Mouse (Mus musculus): ENCODE data around the gene Sema6c. TPM values are rescaled to one million over a fixed set of nuclear protein-coding genes. Genes with fewer than 3 reads are reported as not detected.
A peak's percentile ranks its signal among the peaks of the same experiment; 100 is the strongest.
"Not testable (repeated sequence)": the region's sequence is repeated elsewhere in the genome, so short reads cannot be mapped to it uniquely, and the experiment has no call there.

The Sema6c gene
- polyA plus RNA-seq, 1 experiment: 8.5 TPM

- TF ChIP-seq CTCF (conservative IDR thresholded peaks at IDR 0.05; ENCODE audit: insufficient read depth, insufficient read length, low read depth, low read length) (no peak), POLR2A (IDR thresholded peaks at IDR 0.05; ENCODE audit: low read depth, low read length) (no peak)
- DNase-seq: peak; percentile 49
- Histone ChIP-seq H3K4me1 (ENCODE audit: control insufficient read depth, insufficient read depth, low read length) (no peaks in the 10 kb centered on the region), H3K27ac (ENCODE audit: insufficient read depth, low read depth, low read length) (no peak overlapping the region), H3K36me3 (ENCODE audit: control insufficient read depth, insufficient read depth, low read length) (peaks cover 3% of the 10 kb centered on the region; the same call in 1 of the 2 replicates), H3K27me3 (replicated peaks; ENCODE audit: control insufficient read depth, insufficient read depth, low read length) (no peaks in the 10 kb centered on the region), H3K4me3 (ENCODE audit: insufficient read depth, low read depth, low read length) (no peak overlapping the region)
- 5% methylated on average over 5 of the region's 5 CpGs for WGBS
Measured at GRCm38 (mm10) chr3:95124972-95125371, 35.3 kb upstream of the Sema6c start.

GRCm38 (mm10) chr3:95129226-95129651 is 31.0 kb upstream of the Sema6c start:
- no peaks in the 10 kb centered on the region for H3K36me3 ChIP-seq (ENCODE audit: control insufficient read depth, insufficient read depth, low read length)
- H3K27me3 ChIP-seq (replicated peaks; ENCODE audit: control insufficient read depth, insufficient read depth, low read length): no peaks in the 10 kb centered on the region
- WGBS: 26% methylated on average over 6 of the region's 6 CpGs
- H3K4me1 ChIP-seq (ENCODE audit: control insufficient read depth, insufficient read depth, low read length): peaks cover 4% of the 10 kb centered on the region; the same call in 1 of the 2 replicates
- peak; percentile 87 for DNase-seq
- no peak overlapping the region for H3K4me3 ChIP-seq (ENCODE audit: insufficient read depth, low read depth, low read length)
- no peak for TF ChIP-seq CTCF (conservative IDR thresholded peaks at IDR 0.05; ENCODE audit: insufficient read depth, insufficient read length, low read depth, low read length)
- TF ChIP-seq POLR2A (IDR thresholded peaks at IDR 0.05; ENCODE audit: low read depth, low read length): no peak
- H3K27ac ChIP-seq (ENCODE audit: insufficient read depth, low read depth, low read length): no peak overlapping the region

GRCm38 (mm10) chr3:95130081-95130480 is 30.2 kb upstream of the Sema6c start:
- Histone ChIP-seq H3K36me3 (ENCODE audit: control insufficient read depth, insufficient read depth, low read length) (no peaks in the 10 kb centered on the region), H3K4me1 (ENCODE audit: control insufficient read depth, insufficient read depth, low read length) (peaks cover 4% of the 10 kb centered on the region), H3K4me3 (ENCODE audit: insufficient read depth, low read depth, low read length) (no peak overlapping the region), H3K27me3 (replicated peaks; ENCODE audit: control insufficient read depth, insufficient read depth, low read length) (no peaks in the 10 kb centered on the region), H3K27ac (ENCODE audit: insufficient read depth, low read depth, low read length) (no peak overlapping the region)
- peak; percentile 64 for DNase-seq
- TF ChIP-seq POLR2A (IDR thresholded peaks at IDR 0.05; ENCODE audit: low read depth, low read length): no peak
- no peak for TF ChIP-seq CTCF (conservative IDR thresholded peaks at IDR 0.05; ENCODE audit: insufficient read depth, insufficient read length, low read depth, low read length)
- WGBS: 54% methylated on average over 5 of the region's 5 CpGs

- not testable (repeated sequence) for H3K27ac ChIP-seq (ENCODE audit: insufficient read depth, low read depth, low read length); H3K27me3 ChIP-seq (replicated peaks; ENCODE audit: control insufficient read depth, insufficient read depth, low read length); DNase-seq; H3K4me3 ChIP-seq (ENCODE audit: insufficient read depth, low read depth, low read length); H3K36me3 ChIP-seq (ENCODE audit: control insufficient read depth, insufficient read depth, low read length); H3K4me1 ChIP-seq (ENCODE audit: control insufficient read depth, insufficient read depth, low read length)
- 88% methylated on average over 2 of the region's 2 CpGs for WGBS
Measured at GRCm38 (mm10) chr3:95132389-95132788, 27.9 kb upstream of the Sema6c start.

GRCm38 (mm10) chr3:95133176-95133575 is 27.1 kb upstream of the Sema6c start:
- WGBS: 53% methylated on average over 11 of the region's 11 CpGs
- no peak for DNase-seq
- no peak for TF ChIP-seq CTCF (conservative IDR thresholded peaks at IDR 0.05; ENCODE audit: insufficient read depth, insufficient read length, low read depth, low read length)
- TF ChIP-seq POLR2A (IDR thresholded peaks at IDR 0.05; ENCODE audit: low read depth, low read length): no peak
- Histone ChIP-seq H3K36me3 (ENCODE audit: control insufficient read depth, insufficient read depth, low read length) (no peaks in the 10 kb centered on the region), H3K4me1 (ENCODE audit: control insufficient read depth, insufficient read depth, low read length) (peaks cover 4% of the 10 kb centered on the region), H3K27me3 (replicated peaks; ENCODE audit: control insufficient read depth, insufficient read depth, low read length) (no peaks in the 10 kb centered on the region), H3K27ac (ENCODE audit: insufficient read depth, low read depth, low read length) (no peak overlapping the region), H3K4me3 (ENCODE audit: insufficient read depth, low read depth, low read length) (peak overlapping the region; percentile 96)

GRCm38 (mm10) chr3:95133680-95134101 is 26.6 kb upstream of the Sema6c start, which contains the start of the genes Scnm1 and Lysmd1:
Gene Scnm1 (minus strand): TSS chr3:95134011.
Gene Lysmd1 (plus strand): TSS chr3:95134088.
- Histone ChIP-seq H3K27me3 (replicated peaks; ENCODE audit: control insufficient read depth, insufficient read depth, low read length) (no peaks in the 10 kb centered on the region), H3K36me3 (ENCODE audit: control insufficient read depth, insufficient read depth, low read length) (no peaks in the 10 kb centered on the region), H3K27ac (ENCODE audit: insufficient read depth, low read depth, low read length) (peak within 1 kb of the TSS; percentile 93), H3K4me1 (ENCODE audit: control insufficient read depth, insufficient read depth, low read length) (peaks cover 4% of the 10 kb centered on the region), H3K4me3 (ENCODE audit: insufficient read depth, low read depth, low read length) (peak within 1 kb of the TSS; percentile 96)
- WGBS: under 1% methylated on average over 20 of the region's 20 CpGs
- DNase-seq: peak; percentile 97
- TF ChIP-seq POLR2A (IDR thresholded peaks at IDR 0.05; ENCODE audit: low read depth, low read length) (no peak), CTCF (conservative IDR thresholded peaks at IDR 0.05; ENCODE audit: insufficient read depth, insufficient read length, low read depth, low read length) (0 out of 2 replicates have a peak, but pooled peaks have one; percentile 24)

- not testable (repeated sequence) for H3K36me3 ChIP-seq (ENCODE audit: control insufficient read depth, insufficient read depth, low read length); H3K4me3 ChIP-seq (ENCODE audit: insufficient read depth, low read depth, low read length); H3K27ac ChIP-seq (ENCODE audit: insufficient read depth, low read depth, low read length); H3K4me1 ChIP-seq (ENCODE audit: control insufficient read depth, insufficient read depth, low read length); DNase-seq; H3K27me3 ChIP-seq (replicated peaks; ENCODE audit: control insufficient read depth, insufficient read depth, low read length)
- WGBS: no CpG with 5 or more reads among the region's 12 CpGs
Measured at GRCm38 (mm10) chr3:95134133-95134532, 26.1 kb upstream of the Sema6c start.

GRCm38 (mm10) chr3:95135023-95135422 is 25.2 kb upstream of the Sema6c start:
- TF ChIP-seq CTCF (conservative IDR thresholded peaks at IDR 0.05; ENCODE audit: insufficient read depth, insufficient read length, low read depth, low read length): no peak
- no peak for TF ChIP-seq POLR2A (IDR thresholded peaks at IDR 0.05; ENCODE audit: low read depth, low read length)
- WGBS: 13% methylated on average over 6 of the region's 6 CpGs
- peak; percentile 84 for DNase-seq

More at GRCm38 (mm10) chr3:95135023-95135422, 25.2 kb upstream of the Sema6c start:
- Histone ChIP-seq H3K4me1 (ENCODE audit: control insufficient read depth, insufficient read depth, low read length) (peaks cover 4% of the 10 kb centered on the region), H3K4me3 (ENCODE audit: insufficient read depth, low read depth, low read length) (peak overlapping the region; percentile 44), H3K27ac (ENCODE audit: insufficient read depth, low read depth, low read length) (peak overlapping the region; percentile 57; the same call in 1 of the 2 replicates), H3K36me3 (ENCODE audit: control insufficient read depth, insufficient read depth, low read length) (no peaks in the 10 kb centered on the region), H3K27me3 (replicated peaks; ENCODE audit: control insufficient read depth, insufficient read depth, low read length) (no peaks in the 10 kb centered on the region)
